Mouse (Mus musculus): Measurements from ENCODE around the gene Crispld2. TPM values are rescaled to one million over a fixed set of nuclear protein-coding genes. Genes with fewer than 3 reads are reported as not detected.

The Crispld2 gene
- polyA plus RNA-seq, 1 experiment from 2014 or later, result 3.8 TPM

DNA sequence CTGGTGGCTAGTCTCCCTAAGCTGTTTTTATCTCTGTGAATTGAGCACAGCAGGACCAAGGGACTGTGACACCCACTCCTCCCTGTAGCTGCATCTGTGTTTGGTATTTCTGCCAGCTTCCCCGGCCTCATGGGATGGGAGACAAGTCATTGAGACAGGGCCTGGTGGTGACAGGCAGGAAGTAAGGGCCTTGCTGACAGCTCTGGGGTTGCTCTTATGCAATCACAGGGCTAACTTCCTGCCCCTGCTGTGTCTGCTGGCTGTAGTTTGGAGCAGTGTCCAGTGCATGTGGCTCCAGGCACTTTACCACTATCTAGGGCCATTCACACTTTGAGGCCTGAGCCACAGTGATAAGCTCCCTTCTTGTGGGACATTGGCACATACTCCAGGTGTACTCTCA is 48.6 kb downstream of the Crispld2 start:
- no peak for DNase-seq (ENCODE audit: low spot score)
- Histone ChIP-seq H3K27ac (no peak overlapping the region), H3K4me3 (no peak overlapping the region), H3K36me3 (no peaks in the 10 kb centered on the region), H3K9me3 (no peaks in the 10 kb centered on the region), H3K4me1 (replicated peaks) (peaks cover 46% of the 10 kb centered on the region), H3K27me3 (ENCODE audit: insufficient read depth, poor library complexity, severe bottlenecking) (no peaks in the 10 kb centered on the region)
- 61% methylated on average over 1 of the region's 1 CpGs for WGBS

GRCm38 (mm10) chr8:120042542-120043312 is 50.5 kb downstream of the Crispld2 start:
- H3K4me3 ChIP-seq, result no peak overlapping the region

DNA sequence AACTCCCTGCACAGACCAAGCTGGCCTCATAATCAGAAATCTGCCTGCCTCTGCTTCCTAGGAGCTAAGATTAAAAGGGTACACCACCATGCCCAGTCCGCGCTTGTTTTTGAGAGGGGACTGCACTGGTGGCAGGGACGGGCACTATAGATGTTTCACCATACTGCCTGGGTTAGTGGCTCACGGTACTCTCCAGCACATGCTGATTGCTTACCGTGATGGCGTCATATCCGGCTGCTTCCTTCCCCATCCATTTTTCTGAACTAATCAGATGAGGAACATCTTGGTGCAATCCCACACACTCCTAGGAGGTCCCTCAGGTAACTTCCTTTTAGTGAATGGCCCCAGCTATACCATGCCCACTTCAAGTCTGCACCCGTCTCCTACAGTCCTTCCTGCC is 52.7 kb downstream of the Crispld2 start:
- no peak for DNase-seq (ENCODE audit: low spot score)
- H3K27ac ChIP-seq, result peak overlapping the region; percentile 60; the same call in 1 of the 2 replicates
- 92% methylated on average over 8 of the region's 8 CpGs for WGBS

More at GRCm38 (mm10) chr8:120042542-120043312, 50.5 kb downstream of the Crispld2 start:
- H3K27ac ChIP-seq, result no peak overlapping the region
- no peaks in the 10 kb centered on the region for H3K9me3 ChIP-seq
- H3K4me1 ChIP-seq (replicated peaks), result peaks cover 42% of the 10 kb centered on the region
- no peak for DNase-seq (ENCODE audit: low spot score)
- 78% methylated on average over 10 of the region's 10 CpGs for WGBS
- no peaks in the 10 kb centered on the region for H3K27me3 ChIP-seq (ENCODE audit: insufficient read depth, poor library complexity, severe bottlenecking)
- no peaks in the 10 kb centered on the region for H3K36me3 ChIP-seq

GRCm38 (mm10) chr8:120045471-120045870 is 53.2 kb downstream of the Crispld2 start:
- Histone ChIP-seq H3K36me3 (no peaks in the 10 kb centered on the region), H3K27me3 (ENCODE audit: insufficient read depth, poor library complexity, severe bottlenecking) (no peaks in the 10 kb centered on the region), H3K27ac (peak overlapping the region; percentile 60; the same call in 1 of the 2 replicates), H3K4me3 (no peak overlapping the region), H3K4me1 (replicated peaks) (peaks cover 38% of the 10 kb centered on the region), H3K9me3 (no peaks in the 10 kb centered on the region)
- WGBS, result 57% methylated on average over 5 of the region's 5 CpGs
- DNase-seq (ENCODE audit: low spot score), result peak; percentile 25

More for the DNA sequence above, 52.7 kb downstream of the Crispld2 start:
- H3K27me3 ChIP-seq (ENCODE audit: insufficient read depth, poor library complexity, severe bottlenecking), result no peaks in the 10 kb centered on the region
- no peaks in the 10 kb centered on the region for H3K9me3 ChIP-seq
- no peaks in the 10 kb centered on the region for H3K36me3 ChIP-seq
- H3K4me1 ChIP-seq (replicated peaks), result peaks cover 34% of the 10 kb centered on the region
- H3K4me3 ChIP-seq, result no peak overlapping the region

DNA sequence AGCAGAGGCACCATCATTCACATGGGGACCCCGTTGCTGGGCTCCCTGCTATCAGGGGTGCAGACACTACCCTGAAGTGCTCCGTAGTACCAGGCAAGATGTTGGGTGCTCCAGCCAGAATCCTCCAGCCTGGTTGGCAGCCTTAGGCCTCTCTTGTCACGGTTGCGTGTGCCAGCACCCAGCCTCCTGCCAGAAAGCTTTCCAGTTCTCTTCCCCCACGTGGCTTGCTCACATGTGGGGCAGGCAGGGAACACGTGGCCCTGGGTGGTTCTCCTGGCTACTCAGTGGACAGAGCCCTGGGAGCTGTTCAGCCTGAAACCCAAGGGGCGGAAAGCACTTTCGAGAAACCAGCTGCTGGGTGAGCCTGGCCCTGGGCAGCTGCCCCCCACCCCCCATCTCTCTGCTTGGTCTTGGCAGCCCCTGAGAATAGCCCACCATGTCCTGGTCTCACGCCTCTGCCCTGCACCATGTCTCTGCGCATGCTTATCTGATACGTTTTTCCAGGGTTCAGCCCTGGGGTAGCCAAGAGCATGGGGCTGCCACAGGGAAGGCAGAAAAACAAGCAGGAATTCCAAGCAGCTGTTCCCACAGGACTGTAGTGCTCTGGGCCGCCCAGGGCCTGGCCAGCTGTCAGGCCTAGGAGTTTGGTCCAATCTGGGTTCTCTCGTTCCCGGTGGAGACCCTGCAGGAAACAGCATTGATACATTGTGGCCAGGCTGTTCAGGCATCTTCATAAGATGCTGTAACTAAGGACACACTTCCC is 54.2 kb downstream of the Crispld2 start:
- no peak for DNase-seq (ENCODE audit: low spot score)
- H3K4me3 ChIP-seq, result no peak overlapping the region
- no peaks in the 10 kb centered on the region for H3K36me3 ChIP-seq
- no peaks in the 10 kb centered on the region for H3K9me3 ChIP-seq
- peak overlapping the region; percentile 60 for H3K27ac ChIP-seq
- H3K4me1 ChIP-seq (replicated peaks), result peaks cover 42% of the 10 kb centered on the region
- 70% methylated on average over 14 of the region's 14 CpGs for WGBS
- H3K27me3 ChIP-seq (ENCODE audit: insufficient read depth, poor library complexity, severe bottlenecking), result no peaks in the 10 kb centered on the region

- no peak for DNase-seq (ENCODE audit: low spot score)
- Histone ChIP-seq H3K36me3 (no peaks in the 10 kb centered on the region), H3K27me3 (ENCODE audit: insufficient read depth, poor library complexity, severe bottlenecking) (no peaks in the 10 kb centered on the region), H3K9me3 (no peaks in the 10 kb centered on the region), H3K4me1 (replicated peaks) (peaks cover 48% of the 10 kb centered on the region), H3K4me3 (no peak overlapping the region), H3K27ac (peak overlapping the region; percentile 30; the same call in 1 of the 2 replicates)
- WGBS, result 80% methylated on average over 13 of the region's 13 CpGs
Measured at GRCm38 (mm10) chr8:120049949-120050348, 57.7 kb downstream of the Crispld2 start.

DNA sequence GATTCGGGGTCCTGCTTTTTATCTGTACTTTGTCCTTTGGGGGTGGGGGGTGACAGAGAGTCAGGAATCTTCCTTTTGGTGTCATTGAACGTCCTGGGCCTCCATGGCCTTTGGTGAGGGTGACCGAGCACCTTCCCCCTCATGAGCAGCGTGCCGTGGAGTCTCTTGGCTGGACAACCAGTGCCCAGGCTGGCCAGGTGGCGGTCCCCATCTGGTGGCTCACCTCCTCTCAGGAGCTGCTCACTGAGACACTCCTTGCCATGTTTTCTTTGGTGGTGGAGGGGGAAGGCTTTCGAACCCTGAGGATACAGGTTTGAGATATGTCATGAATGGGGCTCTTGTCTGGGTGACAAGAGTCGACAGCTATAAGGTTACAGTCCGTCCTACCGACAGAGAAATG is 58.1 kb downstream of the Crispld2 start:
- 71% methylated on average over 10 of the region's 10 CpGs for WGBS
- Histone ChIP-seq H3K27me3 (ENCODE audit: insufficient read depth, poor library complexity, severe bottlenecking) (no peaks in the 10 kb centered on the region), H3K4me1 (replicated peaks) (peaks cover 44% of the 10 kb centered on the region), H3K36me3 (no peaks in the 10 kb centered on the region), H3K27ac (peak overlapping the region; percentile 30; the same call in 1 of the 2 replicates), H3K4me3 (no peak overlapping the region), H3K9me3 (no peaks in the 10 kb centered on the region)
- no peak for DNase-seq (ENCODE audit: low spot score)

GRCm38 (mm10) chr8:120051006-120051405 is 58.8 kb downstream of the Crispld2 start:
- Histone ChIP-seq H3K9me3 (peaks cover 3% of the 10 kb centered on the region; the same call in 1 of the 2 replicates), H3K4me3 (no peak overlapping the region), H3K27ac (peak overlapping the region; percentile 40; the same call in 1 of the 2 replicates), H3K4me1 (replicated peaks) (peaks cover 39% of the 10 kb centered on the region), H3K27me3 (ENCODE audit: insufficient read depth, poor library complexity, severe bottlenecking) (no peaks in the 10 kb centered on the region), H3K36me3 (no peaks in the 10 kb centered on the region)
- no peak for DNase-seq (ENCODE audit: low spot score)
- 74% methylated on average over 4 of the region's 4 CpGs for WGBS

DNA sequence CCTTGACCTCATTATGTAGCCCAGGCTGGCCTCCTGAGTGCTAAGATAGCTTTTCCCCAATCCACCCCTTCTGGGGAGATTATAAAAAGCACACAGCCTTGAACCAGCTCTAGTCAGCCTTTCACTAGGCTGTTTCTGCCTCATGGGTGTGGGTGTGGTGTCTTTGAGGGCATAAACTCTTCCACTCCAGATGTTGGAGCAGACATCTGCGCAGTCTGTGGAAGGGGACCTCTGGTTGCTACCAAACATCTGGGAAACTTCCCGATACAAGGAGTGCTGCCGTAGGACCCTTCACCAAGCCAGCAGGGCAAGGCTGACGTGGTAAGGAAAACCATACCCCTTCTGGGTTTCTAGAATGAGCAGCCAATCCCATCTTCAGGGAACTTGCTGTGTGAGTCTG is 59.7 kb downstream of the Crispld2 start:
- no peaks in the 10 kb centered on the region for H3K36me3 ChIP-seq
- H3K4me1 ChIP-seq (replicated peaks), result peaks cover 30% of the 10 kb centered on the region
- no peak overlapping the region for H3K27ac ChIP-seq
- H3K4me3 ChIP-seq, result no peak overlapping the region
- 90% methylated on average over 4 of the region's 4 CpGs for WGBS
- H3K9me3 ChIP-seq, result peaks cover 11% of the 10 kb centered on the region; the same call in 1 of the 2 replicates
- DNase-seq (ENCODE audit: low spot score), result no peak
- no peaks in the 10 kb centered on the region for H3K27me3 ChIP-seq (ENCODE audit: insufficient read depth, poor library complexity, severe bottlenecking)

DNA sequence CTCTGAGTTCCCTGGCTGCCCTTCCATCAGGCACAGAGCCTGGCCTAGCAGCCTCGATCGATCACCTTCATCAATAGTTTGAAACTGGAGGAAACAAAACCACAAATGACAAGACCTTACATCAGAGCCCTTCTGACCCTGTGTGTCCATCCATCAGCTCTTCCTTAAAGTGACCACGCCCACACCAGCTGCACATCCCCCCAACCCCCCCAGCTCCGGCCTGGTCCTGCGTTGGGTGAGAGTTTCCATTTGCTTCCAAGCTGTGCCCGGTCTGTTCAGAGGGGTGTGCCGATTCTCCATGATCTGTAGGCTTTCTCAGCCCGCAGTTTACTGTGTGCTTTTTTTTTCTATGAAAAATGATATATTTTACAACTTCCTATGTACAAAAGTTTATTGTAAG is 60.1 kb downstream of the Crispld2 start:
- peaks cover 30% of the 10 kb centered on the region for H3K4me1 ChIP-seq (replicated peaks)

DNA sequence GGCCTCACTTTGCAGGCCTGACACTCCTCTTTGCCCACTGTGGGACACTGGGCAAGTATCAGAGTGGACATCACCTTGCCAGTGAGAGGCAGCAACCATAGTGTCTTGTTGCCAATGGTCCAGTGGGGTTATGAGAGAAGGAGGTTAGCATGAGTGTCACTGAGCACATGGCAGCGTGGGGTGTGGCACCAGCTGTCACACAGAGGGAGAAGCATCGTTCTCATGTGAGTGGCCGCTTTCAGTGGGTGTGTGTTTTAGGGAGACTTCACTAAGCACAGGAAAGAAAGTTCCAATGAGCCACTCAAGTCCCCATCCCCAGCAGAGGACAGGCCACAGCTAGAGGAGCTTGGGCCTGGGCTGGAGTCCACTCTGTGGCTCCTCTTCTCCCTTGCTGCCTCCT is 62.6 kb downstream of the Crispld2 start:
- Histone ChIP-seq H3K27me3 (ENCODE audit: insufficient read depth, poor library complexity, severe bottlenecking) (no peaks in the 10 kb centered on the region), H3K36me3 (no peaks in the 10 kb centered on the region), H3K9me3 (peaks cover 11% of the 10 kb centered on the region; the same call in 1 of the 2 replicates), H3K4me1 (replicated peaks) (peaks cover 25% of the 10 kb centered on the region), H3K27ac (no peak overlapping the region), H3K4me3 (no peak overlapping the region)
- WGBS, result 96% methylated on average over 3 of the region's 3 CpGs
- no peak for DNase-seq (ENCODE audit: low spot score)

More for the DNA sequence above, 60.1 kb downstream of the Crispld2 start:
- no peaks in the 10 kb centered on the region for H3K36me3 ChIP-seq
- WGBS, result 78% methylated on average over 8 of the region's 8 CpGs
- no peak overlapping the region for H3K27ac ChIP-seq
- no peak overlapping the region for H3K4me3 ChIP-seq
- H3K9me3 ChIP-seq, result peaks cover 11% of the 10 kb centered on the region; the same call in 1 of the 2 replicates
- H3K27me3 ChIP-seq (ENCODE audit: insufficient read depth, poor library complexity, severe bottlenecking), result no peaks in the 10 kb centered on the region
- DNase-seq (ENCODE audit: low spot score), result no peak

GRCm38 (mm10) chr8:120057078-120057477 is 64.8 kb downstream of the Crispld2 start:
- Histone ChIP-seq H3K4me1 (replicated peaks) (peaks cover 12% of the 10 kb centered on the region; the same call in 1 of the 2 replicates), H3K27ac (no peak overlapping the region), H3K27me3 (ENCODE audit: insufficient read depth, poor library complexity, severe bottlenecking) (no peaks in the 10 kb centered on the region), H3K4me3 (no peak overlapping the region), H3K9me3 (peaks cover 11% of the 10 kb centered on the region; the same call in 1 of the 2 replicates), H3K36me3 (no peaks in the 10 kb centered on the region)
- WGBS, result 74% methylated on average over 2 of the region's 2 CpGs
- no peak for DNase-seq (ENCODE audit: low spot score)

- WGBS, result 90% methylated on average over 14 of the region's 14 CpGs
- Histone ChIP-seq H3K4me3 (no peak overlapping the region), H3K36me3 (no peaks in the 10 kb centered on the region), H3K27me3 (ENCODE audit: insufficient read depth, poor library complexity, severe bottlenecking) (no peaks in the 10 kb centered on the region; the same call in 1 of the 2 replicates), H3K4me1 (replicated peaks) (peaks cover 10% of the 10 kb centered on the region; the same call in 1 of the 2 replicates), H3K27ac (peak overlapping the region; percentile 13; the same call in 1 of the 2 replicates), H3K9me3 (no peaks in the 10 kb centered on the region)
- DNase-seq (ENCODE audit: low spot score), result no peak
Measured at GRCm38 (mm10) chr8:120062742-120063141, 70.5 kb downstream of the Crispld2 start.
